Mouse (Mus musculus): ENCODE measurements around the gene Agbl5.

DNA sequence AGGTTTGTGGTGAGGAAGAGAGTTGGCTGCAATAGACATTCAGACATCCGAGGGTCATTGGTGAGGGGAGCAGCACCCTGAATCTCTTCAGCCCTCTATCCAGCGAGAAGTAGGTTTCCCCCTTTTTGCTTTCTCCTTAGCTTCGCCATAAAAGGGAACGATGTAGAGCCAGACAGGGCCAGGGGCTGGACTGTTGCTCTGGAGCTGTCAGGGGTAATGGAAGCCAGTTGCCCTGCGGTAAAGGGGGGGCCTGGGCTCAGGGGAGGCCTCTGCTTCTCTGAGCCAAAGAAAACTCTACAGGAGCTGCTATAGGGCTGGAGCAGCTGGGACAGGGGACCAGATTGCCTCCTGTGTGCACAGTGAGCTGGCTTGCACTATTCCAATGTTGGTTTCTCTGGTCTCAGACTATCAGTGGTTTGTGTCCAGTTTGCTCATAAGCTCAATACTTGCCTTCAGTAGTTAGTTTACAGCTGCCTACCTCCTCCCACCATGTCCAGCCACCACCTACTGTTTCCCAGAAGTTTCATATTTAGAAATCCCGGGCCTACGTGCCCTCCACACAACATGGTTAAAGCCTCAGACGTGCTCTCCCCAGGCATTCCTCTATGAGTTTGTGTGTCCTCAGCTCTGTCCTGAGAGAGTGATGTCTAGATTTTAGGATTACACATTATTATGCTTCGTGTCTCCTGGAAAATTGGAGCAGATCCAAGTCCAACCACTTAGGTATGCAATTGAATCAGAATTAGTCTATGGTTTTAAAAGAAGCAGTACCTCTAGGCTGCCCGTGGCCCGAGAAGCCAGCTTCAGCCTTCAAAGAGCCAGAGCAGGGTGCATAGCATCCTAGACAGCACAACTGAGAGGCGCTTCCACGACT, 20.2 kb downstream of the Agbl5 start:
- TF ChIP-seq GATA1 (IDR thresholded peaks at IDR 0.05; ENCODE audit: borderline replicate concordance, low read length) (no peak), CTCF (IDR thresholded peaks at IDR 0.05; ENCODE audit: low read depth, low read length) (no peak), POLR2AphosphoS5 (IDR thresholded peaks at IDR 0.05; ENCODE audit: insufficient replicate concordance, low read depth, low read length) (no peak), TAL1 (conservative IDR thresholded peaks at IDR 0.05; ENCODE audit: low read depth, low read length) (no peak), GATA2 (IDR thresholded peaks at IDR 0.05; ENCODE audit: borderline replicate concordance, low read depth, low read length) (no peak)

Measured in G1E (cell line).